Mouse (Mus musculus) urinary bladder, postnatal 25 days (tissue): ENCODE measurements at regions not wholly inside any gene's neighbourhood (a gene's known extent, or its start where the extent isn't known, plus 50 kb on each side); places are given as distances from the start of the nearest gene placed in this dataset.
A peak's percentile ranks its signal among the peaks of the same experiment; 100 is the strongest.
"Not testable (repeated sequence)": the region's sequence is repeated elsewhere in the genome, so short reads cannot be mapped to it uniquely, and the experiment has no call there.

ENCODE experiments used
- DNase-seq: peaks from one replicate; pipeline ENCODE4 v3.0.0; 2022; ENCODE audit warnings: low spot score

DNA sequence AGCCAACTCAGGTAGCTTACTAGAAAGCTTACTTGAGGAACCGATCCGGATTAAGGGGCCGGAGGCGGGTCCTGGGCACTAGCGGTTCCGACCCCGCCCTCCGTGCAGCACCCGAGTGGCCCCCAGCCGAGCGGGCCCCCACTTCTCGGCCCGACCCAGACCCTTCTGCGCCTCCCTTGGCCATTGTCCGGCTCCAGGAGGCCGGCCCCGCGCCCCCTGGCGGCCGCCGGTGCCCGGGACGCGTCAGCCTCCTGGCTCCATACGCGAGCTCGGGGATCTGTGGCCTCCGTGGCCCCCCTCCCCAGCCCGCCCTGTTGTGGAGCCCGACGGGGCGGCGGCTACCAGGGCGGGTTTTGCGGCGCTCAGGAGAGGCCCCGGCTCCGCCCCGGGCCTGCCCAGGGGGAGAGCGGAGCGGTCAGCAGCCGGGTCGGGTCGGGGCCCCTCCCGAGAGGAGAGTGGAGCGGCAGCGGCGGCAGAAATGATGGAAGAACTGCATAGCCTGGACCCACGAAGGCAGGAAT, 94.3 kb upstream of the Zfp986 start:
- DNase-seq = peak; percentile 24

DNA sequence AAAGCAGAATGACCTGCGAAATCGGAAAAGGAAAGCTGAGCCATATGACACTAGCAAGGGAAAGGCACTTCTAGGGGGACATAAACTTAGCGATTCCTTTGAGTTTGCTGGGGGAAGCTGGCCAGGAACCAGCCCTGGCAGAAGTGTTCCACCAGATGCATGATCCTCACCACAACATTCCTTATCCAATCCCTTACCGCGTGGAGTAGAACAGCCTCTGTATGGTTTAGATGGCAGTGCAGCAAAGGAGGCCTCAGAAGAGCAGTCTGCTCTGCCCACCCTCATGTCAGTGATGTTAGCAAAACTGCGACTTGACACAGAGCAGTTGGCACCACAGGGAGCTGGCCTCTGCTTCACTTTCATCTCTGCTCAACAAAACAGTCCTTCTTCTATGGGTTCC, 93.7 kb upstream of the Zfp986 start:
- not testable (repeated sequence) for DNase-seq

DNA sequence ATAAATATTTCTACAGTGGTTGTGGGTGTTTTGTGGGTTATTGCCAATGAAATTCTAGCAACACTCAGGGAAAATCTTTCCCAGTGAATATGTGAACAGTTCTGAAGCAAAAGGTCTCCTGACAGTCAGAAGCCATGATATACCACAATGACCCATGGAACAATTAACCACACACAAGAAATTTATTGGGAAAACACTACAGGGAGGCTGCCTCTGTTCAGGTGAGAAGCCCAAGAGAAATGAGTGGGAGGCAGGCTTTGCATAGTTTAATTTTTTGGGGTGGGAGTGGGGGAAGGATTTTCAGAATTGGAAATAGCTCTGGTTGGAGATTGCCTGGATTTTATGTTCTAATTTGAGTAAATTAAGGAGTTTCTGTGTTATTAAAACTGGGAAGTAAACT, 92.1 kb upstream of the Zfp986 start:
- DNase-seq = not testable (repeated sequence)

DNA sequence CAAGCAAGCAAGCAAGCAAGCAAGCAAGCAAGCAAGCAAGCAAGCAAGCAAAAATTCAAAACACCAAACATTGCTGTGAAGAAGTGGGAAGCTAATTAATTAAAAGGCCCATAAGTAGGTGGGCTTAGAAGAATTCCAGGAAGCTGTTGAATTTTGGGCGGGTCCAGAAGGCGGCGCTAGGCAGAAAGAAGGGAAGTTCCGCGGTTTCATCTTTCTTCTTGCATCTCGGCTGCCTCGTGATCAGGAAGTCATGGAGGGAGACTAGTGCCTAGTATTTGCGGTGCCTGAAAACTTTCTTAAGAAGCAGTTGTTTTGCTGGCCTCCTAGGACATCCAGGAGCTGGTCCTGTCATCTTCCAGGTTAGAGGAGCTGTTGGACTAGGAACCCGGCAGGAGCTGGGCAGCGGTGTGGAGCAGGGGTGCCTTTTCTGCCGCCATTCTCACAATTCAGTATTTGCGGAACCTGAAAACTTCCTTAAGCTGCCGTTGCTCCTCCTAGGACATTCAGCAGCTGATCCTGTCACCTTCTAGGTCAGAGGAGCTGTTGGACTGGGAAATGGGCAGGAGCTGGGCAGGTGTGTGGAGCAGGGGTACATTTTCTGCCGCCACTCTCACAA, 87.2 kb upstream of the Zfp986 start:
- not testable (repeated sequence) for DNase-seq

DNA sequence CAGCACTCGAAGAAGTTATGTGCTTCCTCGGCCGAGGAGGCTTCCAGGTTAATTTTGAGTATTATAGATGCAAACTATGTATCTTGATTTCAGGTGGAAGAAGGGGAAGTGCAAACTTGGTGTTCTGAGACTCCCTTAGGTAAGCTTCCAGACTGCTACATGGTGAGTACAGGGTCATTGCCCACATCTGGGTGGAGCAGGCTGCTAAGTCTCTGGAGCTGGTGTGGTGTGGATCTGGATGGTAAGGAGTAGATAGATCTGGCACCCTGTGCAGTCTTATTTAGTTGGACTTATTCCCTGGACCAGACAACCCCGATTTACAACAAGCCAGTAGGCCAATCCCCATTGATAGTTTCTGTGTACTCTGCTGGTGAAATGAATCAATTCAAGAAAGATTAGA, 53.9 kb upstream of the Zfp986 start:
- not testable (repeated sequence) for DNase-seq
